Mouse (Mus musculus): ENCODE measurements around the gene Aebp1. TPM values are rescaled to one million over a fixed set of nuclear protein-coding genes. Genes with fewer than 3 reads are reported as not detected.

Gene Aebp1
- polyA plus RNA-seq, 1 experiment = not detected

DNA sequence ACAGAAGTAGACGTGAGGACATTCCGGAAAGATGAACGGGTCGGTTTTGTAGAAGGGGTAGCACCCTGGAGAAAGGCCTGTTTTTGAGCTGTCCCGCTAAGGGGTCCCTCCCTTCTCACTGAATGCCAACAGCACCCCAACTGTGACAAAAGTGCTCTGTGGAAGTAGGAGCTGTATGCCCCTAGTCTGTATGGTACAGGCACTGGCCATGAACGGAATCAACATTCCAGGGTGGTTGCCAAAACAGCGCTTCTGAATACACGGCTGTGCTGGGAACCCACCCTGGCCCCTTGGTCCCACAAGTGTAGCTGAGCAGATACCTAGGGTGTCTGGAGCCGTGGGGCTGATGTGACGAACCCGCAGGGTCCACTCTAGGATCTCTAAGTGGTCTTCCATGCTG is 11.0 kb downstream of the Aebp1 start:
- TF ChIP-seq GATA1 (IDR thresholded peaks at IDR 0.05; ENCODE audit: low read length) = no peak

DNA sequence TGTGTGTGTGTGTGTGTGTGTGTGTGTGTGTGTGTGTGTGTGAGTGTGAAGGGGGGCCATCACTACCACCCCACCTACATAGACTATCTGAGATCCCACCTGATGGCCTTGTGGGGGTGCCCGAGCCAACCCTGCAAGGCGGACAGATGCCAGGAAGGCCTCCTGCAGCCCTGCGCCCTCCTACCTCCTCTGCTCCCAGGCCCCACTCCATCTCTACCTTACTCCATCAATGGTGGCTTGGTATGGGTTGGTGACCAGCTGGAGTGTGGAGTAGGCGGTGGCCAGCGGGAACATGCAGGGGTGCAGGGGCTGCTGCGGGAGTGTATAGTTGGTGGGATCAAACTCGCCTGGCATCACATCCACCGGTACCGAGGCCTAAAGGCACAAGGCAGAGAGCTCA is 11.4 kb downstream of the Aebp1 start:
- TF ChIP-seq GATA1 (IDR thresholded peaks at IDR 0.05; ENCODE audit: low read length) = no peak

GRCm38 (mm10) chr11:5877421-5877820 is 15.7 kb downstream of the Aebp1 start:
- no peak for TF ChIP-seq GATA1 (IDR thresholded peaks at IDR 0.05; ENCODE audit: low read length)

DNA sequence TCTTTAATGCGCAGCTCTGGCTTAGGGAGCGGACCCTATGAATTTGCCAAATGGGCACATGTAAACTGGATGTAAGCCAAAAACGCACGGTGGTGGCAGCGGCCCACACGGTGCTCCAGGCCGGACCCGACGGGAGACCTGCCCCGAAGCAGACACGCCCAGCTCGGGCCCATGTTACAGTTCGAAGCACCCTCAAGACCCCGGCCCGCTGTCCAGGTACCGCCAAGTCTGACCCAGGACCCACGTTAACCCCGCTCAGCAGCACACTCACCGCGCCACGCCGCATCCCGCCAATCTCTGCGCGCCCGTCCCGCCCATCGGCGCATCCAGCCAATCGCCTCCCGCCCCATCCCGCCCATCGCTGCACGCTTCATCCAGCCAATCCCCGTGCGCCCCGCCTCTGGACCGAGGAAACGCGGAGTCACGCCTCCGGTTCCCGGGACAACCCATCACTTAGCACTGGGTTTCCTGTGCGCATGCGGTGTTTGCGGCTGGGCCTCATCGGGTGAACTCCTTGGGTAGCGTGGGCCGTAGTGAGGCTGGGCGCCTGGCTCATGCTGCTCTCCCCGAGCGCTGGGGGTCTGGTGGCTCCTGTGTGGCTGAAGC is 16.3 kb downstream of the Aebp1 start, which contains the start of gene Pold2:
Gene Pold2 (minus strand): TSS at position 372 of the 606 bp plus-strand sequence.
- no peak for TF ChIP-seq GATA1 (IDR thresholded peaks at IDR 0.05; ENCODE audit: low read length)

GRCm38 (mm10) chr11:5878661-5879060 is 16.9 kb downstream of the Aebp1 start:
- TF ChIP-seq GATA1 (IDR thresholded peaks at IDR 0.05; ENCODE audit: low read length) = no peak

- no peak for TF ChIP-seq GATA1 (IDR thresholded peaks at IDR 0.05; ENCODE audit: low read length)
Observed at GRCm38 (mm10) chr11:5879905-5880304, 18.2 kb downstream of the Aebp1 start.

DNA sequence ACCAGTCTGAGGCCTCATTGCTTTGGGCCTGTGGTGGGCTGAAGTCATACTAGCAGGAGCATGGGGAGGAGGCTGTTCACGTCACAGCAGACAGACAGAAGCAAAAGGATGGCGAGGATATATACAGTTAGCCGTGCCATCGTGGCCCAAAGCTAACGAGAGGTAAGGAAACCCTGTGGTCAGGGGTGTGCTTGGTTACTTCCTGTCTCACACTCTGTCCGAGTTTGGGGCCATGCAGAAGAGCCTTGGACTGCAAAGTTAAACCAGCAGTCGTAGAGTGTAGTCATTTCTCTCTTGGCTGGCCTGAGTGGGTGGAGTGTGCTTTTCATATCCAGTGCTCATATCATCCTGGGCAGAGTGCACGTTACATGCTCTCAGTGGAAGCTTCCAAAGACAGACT is 20.8 kb downstream of the Aebp1 start:
- TF ChIP-seq GATA1 (IDR thresholded peaks at IDR 0.05; ENCODE audit: low read length) = no peak

GRCm38 (mm10) chr11:5886187-5886586 is 24.4 kb downstream of the Aebp1 start:
- no peak for TF ChIP-seq GATA1 (IDR thresholded peaks at IDR 0.05; ENCODE audit: low read length)

DNA sequence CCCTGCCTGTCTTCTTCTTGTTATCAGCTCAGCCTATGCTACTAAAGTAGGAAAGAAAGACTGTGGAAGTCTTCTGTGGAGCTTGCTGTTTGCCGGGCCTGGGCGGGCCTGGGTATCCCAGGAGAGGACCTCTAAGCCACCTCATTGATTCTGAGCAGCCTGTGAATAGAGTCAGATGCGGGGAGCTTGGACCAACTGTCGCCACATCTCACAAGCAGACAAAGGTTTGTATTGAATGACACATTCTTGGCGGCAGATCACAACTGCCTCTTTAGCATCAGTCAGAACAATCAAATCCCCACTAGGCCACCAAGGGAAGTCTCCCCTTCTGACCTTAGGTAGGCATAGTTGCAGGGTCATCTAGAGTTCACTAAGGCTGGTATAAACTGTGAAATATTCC is 25.5 kb downstream of the Aebp1 start:
- no peak for TF ChIP-seq GATA1 (IDR thresholded peaks at IDR 0.05; ENCODE audit: low read length)

DNA sequence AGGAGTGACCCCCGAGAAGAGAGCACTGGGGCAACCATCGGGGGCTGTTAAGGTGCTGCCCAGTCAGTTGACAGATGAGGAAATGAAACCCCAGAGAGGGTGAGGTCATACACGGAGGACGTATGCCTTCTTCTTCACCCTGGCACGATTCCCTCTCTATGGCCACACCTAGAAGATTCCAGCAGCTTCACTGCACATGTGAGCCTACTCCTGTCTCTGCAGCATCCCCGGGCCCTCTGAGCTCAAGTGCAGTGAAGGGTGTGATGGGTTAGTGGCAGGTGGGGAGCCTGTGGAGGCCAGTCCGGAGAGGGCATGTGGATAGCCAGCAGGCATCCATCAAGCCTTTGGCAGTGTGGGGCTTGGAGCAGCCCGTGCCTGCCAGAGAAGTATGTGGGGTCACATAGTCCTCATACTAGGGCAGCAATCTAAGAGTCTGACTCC is 30.4 kb downstream of the Aebp1 start:
- TF ChIP-seq GATA1 (IDR thresholded peaks at IDR 0.05; ENCODE audit: low read length) = no peak

GRCm38 (mm10) chr11:5892810-5893368 is 31.1 kb downstream of the Aebp1 start:
- TF ChIP-seq GATA1 (IDR thresholded peaks at IDR 0.05; ENCODE audit: low read length) = no peak

DNA sequence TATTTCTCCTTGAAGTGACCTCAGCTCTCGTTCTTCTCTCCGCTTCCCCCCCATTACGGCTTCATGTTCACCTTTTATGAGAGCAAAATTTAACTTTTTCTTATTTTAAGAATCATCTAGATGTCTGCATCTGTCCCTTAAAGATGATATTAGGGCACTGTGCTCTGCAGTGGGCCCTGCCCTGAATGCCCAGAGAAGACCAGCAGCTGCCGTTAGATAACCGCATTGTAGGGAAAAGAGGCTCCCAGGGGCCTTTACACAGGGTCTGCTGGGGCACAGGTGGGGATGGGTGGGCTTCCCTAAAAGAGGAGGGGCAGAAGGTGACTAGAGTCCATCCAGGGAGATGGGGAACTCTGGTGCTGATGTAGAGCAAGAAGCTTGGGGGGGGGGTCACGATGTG is 32.1 kb downstream of the Aebp1 start:
- TF ChIP-seq GATA1 (IDR thresholded peaks at IDR 0.05; ENCODE audit: low read length) = no peak

GRCm38 (mm10) chr11:5897230-5897629 is 35.5 kb downstream of the Aebp1 start:
- TF ChIP-seq GATA1 (IDR thresholded peaks at IDR 0.05; ENCODE audit: low read length) = no peak

GRCm38 (mm10) chr11:5897839-5898238 is 36.1 kb downstream of the Aebp1 start:
- no peak for TF ChIP-seq GATA1 (IDR thresholded peaks at IDR 0.05; ENCODE audit: low read length)

DNA sequence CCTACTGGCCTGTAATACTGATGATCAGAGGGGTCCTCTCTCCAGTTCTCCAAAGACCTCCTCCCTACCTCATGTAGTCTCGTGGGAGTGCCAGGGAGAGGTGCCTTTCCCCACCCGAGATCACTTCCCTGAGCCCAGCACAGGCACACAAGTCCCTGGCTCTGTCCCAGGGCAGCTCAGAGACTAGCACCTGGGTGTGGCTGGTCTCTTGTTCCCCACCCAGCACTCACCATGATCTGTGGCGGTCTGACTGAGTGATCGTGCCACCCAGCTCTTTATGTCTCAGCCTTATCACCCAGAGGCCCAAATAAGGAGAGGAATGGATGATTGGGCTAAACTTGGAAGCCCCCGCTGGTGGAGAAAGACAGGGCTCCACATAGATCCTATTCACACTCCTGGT is 36.8 kb downstream of the Aebp1 start, which contains the start of gene Myl7:
Gene Myl7 (minus strand): TSS at position 252 of the 400 bp plus-strand sequence.
- no peak for TF ChIP-seq GATA1 (IDR thresholded peaks at IDR 0.05; ENCODE audit: low read length)

- TF ChIP-seq GATA1 (IDR thresholded peaks at IDR 0.05; ENCODE audit: low read length) = no peak
Observed at GRCm38 (mm10) chr11:5899286-5899685, 37.5 kb downstream of the Aebp1 start.

GRCm38 (mm10) chr11:5901320-5901719 is 39.6 kb downstream of the Aebp1 start:
- TF ChIP-seq GATA1 (IDR thresholded peaks at IDR 0.05; ENCODE audit: low read length) = no peak
